In genomic region chr10:58336156-58336555, GRCm38 (mm10) we compare ENCODE assay signal across 18 mouse cellular contexts. TPM values are rescaled to one million over a fixed set of nuclear protein-coding genes. Genes with fewer than 3 reads are reported as not detected.
DNase-seq lines count a peak whose midpoint lies in the region; ATAC-seq and TF ChIP-seq lines count a peak whose summit lies in the region.
"Had no signal": no experiment of that assay in that cellular context is flagged by ENCODE, and none has a peak within 500 bp of the region (broad histone marks: within the 10 kb centered on the region; RNA-seq: fewer than 3 reads in every experiment).

No protein-coding gene starts in this region.

- H3K4me3 ChIP-seq in intestine, embryonic 14.5 days (ENCODE audit: low read depth, low read length), result no peak overlapping the region
- H3K4me3 ChIP-seq in intestine, postnatal 0 days (ENCODE audit: low read depth, low read length), result no peak overlapping the region
- no peak overlapping the region for H3K4me3 ChIP-seq in lung, embryonic 16.5 days (ENCODE audit: low read length)
- no peak overlapping the region for H3K4me3 ChIP-seq in embryonic facial prominence, embryonic 15.5 days (replicated peaks)
- no peak overlapping the region for H3K4me3 ChIP-seq in stomach, embryonic 14.5 days (ENCODE audit: low read depth, low read length)
- H3K4me3 ChIP-seq: forebrain, embryonic 10.5 days; heart, embryonic 10.5 days; midbrain, embryonic 12.5 days had no signal

- TF ChIP-seq CTCF in intestine, postnatal 0 days (IDR thresholded peaks at IDR 0.05; ENCODE audit: low read depth), result no peak

- no peaks in the 10 kb centered on the region for H3K9me3 ChIP-seq in intestine, embryonic 14.5 days (ENCODE audit: control insufficient read depth, low read length)
- no peaks in the 10 kb centered on the region for H3K9me3 ChIP-seq in intestine, postnatal 0 days (ENCODE audit: control insufficient read depth)
- no peaks in the 10 kb centered on the region for H3K9me3 ChIP-seq in lung, embryonic 16.5 days (ENCODE audit: control insufficient read depth, low read length)
- H3K9me3 ChIP-seq in embryonic facial prominence, embryonic 15.5 days (replicated peaks), result no peaks in the 10 kb centered on the region
- no peaks in the 10 kb centered on the region for H3K9me3 ChIP-seq in stomach, embryonic 14.5 days (ENCODE audit: control insufficient read depth, low read depth, low read length)
- H3K9me3 ChIP-seq: forebrain, embryonic 10.5 days; heart, embryonic 10.5 days; midbrain, embryonic 12.5 days had no signal

- DNase-seq in intestine, embryonic 14.5 days (ENCODE audit: low spot score), result no peak
- DNase-seq in lung, postnatal 36 days, result no peak
- no peak for DNase-seq in left cerebral cortex, adult 9 months (ENCODE audit: low spot score in 2 of 2)
- DNase-seq in spleen, postnatal 4 days (ENCODE audit: low spot score in 2 of 2), result no peak
- DNase-seq: adrenal gland, postnatal 36 days; cerebellum, adult 2 months; gastrocnemius, postnatal 36 days; layer of hippocampus, postnatal 36 days; left cerebral cortex, postnatal 4 days; thymus, postnatal 14 days had no signal

- 0 out of 2 replicates have a peak overlapping the region, but pooled peaks have one; percentile 13 for H3K9ac ChIP-seq in intestine, embryonic 14.5 days (ENCODE audit: low read length)
- H3K9ac ChIP-seq in intestine, postnatal 0 days (ENCODE audit: low read depth, low read length), result no peak overlapping the region
- H3K9ac ChIP-seq in lung, embryonic 16.5 days (ENCODE audit: low read length), result no peak overlapping the region
- no peak overlapping the region for H3K9ac ChIP-seq in embryonic facial prominence, embryonic 15.5 days
- no peak overlapping the region for H3K9ac ChIP-seq in stomach, embryonic 14.5 days (replicated peaks; ENCODE audit: low read depth, low read length)
- H3K9ac ChIP-seq: midbrain, embryonic 12.5 days had no signal

- 58% methylated on average over 1 of the region's 1 CpGs for WGBS in intestine, embryonic 14.5 days
- WGBS in intestine, postnatal 0 days, result 61% methylated on average over 1 of the region's 1 CpGs
- WGBS in lung, embryonic 16.5 days, result 49% methylated on average over 1 of the region's 1 CpGs
- WGBS in embryonic facial prominence, embryonic 15.5 days, result 71% methylated on average over 1 of the region's 1 CpGs
- WGBS in stomach, embryonic 14.5 days, result 54% methylated on average over 1 of the region's 1 CpGs

- no peaks in the 10 kb centered on the region for H3K36me3 ChIP-seq in intestine, embryonic 14.5 days (ENCODE audit: control insufficient read depth, insufficient read depth, low read length)
- no peaks in the 10 kb centered on the region for H3K36me3 ChIP-seq in intestine, postnatal 0 days (ENCODE audit: control insufficient read depth, insufficient read depth)
- H3K36me3 ChIP-seq in lung, embryonic 16.5 days (ENCODE audit: control insufficient read depth, insufficient read depth, low read length), result 0 out of 2 replicates have a peak, but pooled peaks cover 2% of the 10 kb centered on the region
- H3K36me3 ChIP-seq in embryonic facial prominence, embryonic 15.5 days, result no peaks in the 10 kb centered on the region
- no peaks in the 10 kb centered on the region for H3K36me3 ChIP-seq in stomach, embryonic 14.5 days (ENCODE audit: control insufficient read depth, insufficient read depth, low read length)
- H3K36me3 ChIP-seq: heart, embryonic 10.5 days; midbrain, embryonic 12.5 days had no signal

- peak; percentile 47; the same call in 1 of the 2 replicates for ATAC-seq in intestine, embryonic 14.5 days (replicated peaks; ENCODE audit: low FRiP score, low TSS enrichment, low read depth)
- ATAC-seq in intestine, postnatal 0 days, result no peak
- ATAC-seq in lung, embryonic 16.5 days (ENCODE audit: low read depth), result peak; percentile 80
- ATAC-seq in embryonic facial prominence, embryonic 15.5 days (ENCODE audit: insufficient number of reproducible peaks, low FRiP score, low TSS enrichment, low read depth), result no peak
- ATAC-seq in stomach, embryonic 14.5 days (ENCODE audit: insufficient number of reproducible peaks, insufficient read depth, low FRiP score, low read depth), result peak; percentile 69; the same call in 1 of the 2 replicates
- ATAC-seq: inflammation-experienced regulatory T-cells, adult 6 months had no signal

- peaks cover 26% of the 10 kb centered on the region for H3K4me1 ChIP-seq in intestine, embryonic 14.5 days (replicated peaks; ENCODE audit: control insufficient read depth, insufficient read depth, low read length)
- H3K4me1 ChIP-seq in intestine, postnatal 0 days (replicated peaks; ENCODE audit: control insufficient read depth, insufficient read depth, low read length), result 0 out of 2 replicates have a peak, but pooled peaks cover 5% of the 10 kb centered on the region
- peaks cover 16% of the 10 kb centered on the region for H3K4me1 ChIP-seq in lung, embryonic 16.5 days (replicated peaks; ENCODE audit: control insufficient read depth, insufficient read depth, low read length)
- peaks cover 8% of the 10 kb centered on the region; the same call in 1 of the 2 replicates for H3K4me1 ChIP-seq in embryonic facial prominence, embryonic 15.5 days
- peaks cover 11% of the 10 kb centered on the region for H3K4me1 ChIP-seq in stomach, embryonic 14.5 days (ENCODE audit: control insufficient read depth, insufficient read depth, low read length)

- no peak overlapping the region for H3K4me2 ChIP-seq in intestine, embryonic 14.5 days (ENCODE audit: low read length)
- H3K4me2 ChIP-seq in intestine, postnatal 0 days (replicated peaks; ENCODE audit: low read depth), result no peak overlapping the region
- no peak overlapping the region for H3K4me2 ChIP-seq in lung, embryonic 16.5 days (ENCODE audit: low read depth, low read length)
- no peak overlapping the region for H3K4me2 ChIP-seq in embryonic facial prominence, embryonic 15.5 days (replicated peaks)
- H3K4me2 ChIP-seq in stomach, embryonic 14.5 days (replicated peaks; ENCODE audit: low read depth, low read length), result no peak overlapping the region
- H3K4me2 ChIP-seq: midbrain, embryonic 12.5 days had no signal

- peak overlapping the region; percentile 91 for H3K27ac ChIP-seq in intestine, embryonic 14.5 days (ENCODE audit: low read depth)
- no peak overlapping the region for H3K27ac ChIP-seq in intestine, postnatal 0 days (ENCODE audit: low read depth, low read length)
- peak overlapping the region; percentile 86 for H3K27ac ChIP-seq in lung, embryonic 16.5 days (ENCODE audit: low read length)
- peak overlapping the region; percentile 51 for H3K27ac ChIP-seq in embryonic facial prominence, embryonic 15.5 days (replicated peaks)
- H3K27ac ChIP-seq in stomach, embryonic 14.5 days (ENCODE audit: low read length), result peak overlapping the region; percentile 77
- H3K27ac ChIP-seq: forebrain, embryonic 10.5 days; heart, embryonic 10.5 days; midbrain, embryonic 12.5 days had no signal

- no peaks in the 10 kb centered on the region for H3K27me3 ChIP-seq in intestine, embryonic 14.5 days (replicated peaks; ENCODE audit: control insufficient read depth, insufficient read depth, low read length)
- H3K27me3 ChIP-seq in intestine, postnatal 0 days (replicated peaks; ENCODE audit: control insufficient read depth, insufficient read depth, low read length), result no peaks in the 10 kb centered on the region
- H3K27me3 ChIP-seq in lung, embryonic 16.5 days (ENCODE audit: control insufficient read depth, insufficient read depth, low read depth, low read length), result no peaks in the 10 kb centered on the region
- no peaks in the 10 kb centered on the region for H3K27me3 ChIP-seq in embryonic facial prominence, embryonic 15.5 days
- H3K27me3 ChIP-seq in stomach, embryonic 14.5 days (ENCODE audit: control insufficient read depth, insufficient read depth, low read length), result no peaks in the 10 kb centered on the region
- H3K27me3 ChIP-seq: midbrain, embryonic 12.5 days had no signal

RNA-seq across cellular contexts. Expression of gene Lims1, which starts 12.9 kb away (rescaled TPM):
- polyA plus RNA-seq in intestine, embryonic 14.5 days (2014; fragmentation: Nextera tagmentation; extraction: Ambion mirVana), result 134 and 156 TPM in 2 replicates
- polyA plus RNA-seq in intestine, postnatal 0 days (2015; fragmentation: Nextera tagmentation; extraction: Ambion mirVana), result 79.8 and 85.6 TPM in 2 replicates
- polyA plus RNA-seq in lung, embryonic 16.5 days (2015; fragmentation: Nextera tagmentation; extraction: Ambion mirVana), result 231 and 237 TPM in 2 replicates
- 121 and 124 TPM in 2 replicates for polyA plus RNA-seq in embryonic facial prominence, embryonic 15.5 days (2015; fragmentation: Nextera tagmentation; extraction: Ambion mirVana)
- 173 and 178 TPM in 2 replicates for polyA plus RNA-seq in stomach, embryonic 14.5 days (2014; fragmentation: Nextera tagmentation; extraction: Ambion mirVana)

Comparison
In these comparisons a context has a peak if more than half of its experiments do, and no peak if none do; other contexts are left out.
1. ATAC-seq: peak in intestine, embryonic 14.5 days (single experiment), lung, embryonic 16.5 days (single experiment) and stomach, embryonic 14.5 days (single experiment); none in intestine, postnatal 0 days (single experiment) and embryonic facial prominence, embryonic 15.5 days (single experiment).